Mouse (Mus musculus): Measurements from ENCODE around the gene Gcn1l1.

The Gcn1l1 gene

DNA sequence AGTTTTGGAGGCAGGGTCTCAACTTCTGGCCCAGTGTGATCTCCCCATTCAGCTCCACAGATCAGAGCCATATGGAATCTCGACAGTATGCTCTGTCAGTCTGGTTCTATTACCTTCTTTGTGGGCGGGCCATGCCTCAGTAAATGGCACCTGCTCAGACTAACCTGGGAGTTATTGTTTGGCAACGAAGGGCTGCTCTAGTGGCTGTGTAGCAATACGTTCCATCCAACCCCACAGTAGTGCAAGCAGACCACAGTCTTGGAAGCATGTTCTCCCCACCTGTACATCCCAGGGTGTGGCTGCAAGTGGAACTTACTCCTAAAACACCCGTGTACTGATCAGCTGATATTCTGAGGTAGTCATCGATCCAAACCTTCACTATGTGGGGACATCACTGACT, 91.6 kb downstream of the Gcn1l1 start:
- no peak for DNase-seq (ENCODE audit: low spot score)

DNA sequence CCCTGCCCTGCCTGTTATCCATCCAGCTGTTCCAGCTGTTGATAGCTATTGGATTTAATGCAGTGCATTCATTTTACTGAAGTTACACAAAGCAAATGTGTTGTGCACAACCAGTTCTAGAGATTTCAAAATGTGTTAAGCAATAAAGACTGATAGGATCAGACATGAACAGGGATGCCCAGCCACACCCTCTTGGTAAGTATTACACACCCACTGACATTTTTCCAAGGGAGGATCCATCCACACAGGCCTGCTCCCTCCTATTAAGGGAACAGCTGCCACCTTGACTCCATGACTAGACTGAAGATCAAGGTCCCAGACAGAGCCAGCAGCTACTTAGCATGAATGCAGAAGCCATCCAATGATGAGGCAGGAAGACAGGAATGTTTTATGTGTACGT, 92.2 kb downstream of the Gcn1l1 start:
- no peak for DNase-seq (ENCODE audit: low spot score)

DNA sequence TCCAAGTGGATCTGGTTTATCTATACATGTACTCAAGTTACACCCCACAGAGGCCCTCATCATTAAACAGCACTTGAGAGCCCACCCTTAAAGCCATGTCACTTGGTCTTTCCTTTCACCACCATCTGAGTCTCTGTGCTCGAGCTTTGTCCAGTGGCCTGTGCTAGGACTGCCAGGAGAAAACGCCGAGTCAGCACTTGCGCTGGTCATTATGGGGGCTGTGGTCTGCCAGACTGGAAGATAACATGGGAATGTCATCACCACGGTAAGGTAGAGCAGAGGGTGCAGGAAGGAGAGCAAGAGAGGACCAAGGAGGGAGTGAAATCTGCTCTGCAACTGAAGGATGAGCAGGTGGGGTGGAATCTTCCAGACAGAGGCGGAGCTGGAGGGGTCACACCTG, 93.3 kb downstream of the Gcn1l1 start:
- DNase-seq (ENCODE audit: low spot score), result no peak

GRCm38 (mm10) chr5:115662658-115663057, 97.6 kb downstream of the Gcn1l1 start:
- DNase-seq (ENCODE audit: low spot score), result no peak

DNA sequence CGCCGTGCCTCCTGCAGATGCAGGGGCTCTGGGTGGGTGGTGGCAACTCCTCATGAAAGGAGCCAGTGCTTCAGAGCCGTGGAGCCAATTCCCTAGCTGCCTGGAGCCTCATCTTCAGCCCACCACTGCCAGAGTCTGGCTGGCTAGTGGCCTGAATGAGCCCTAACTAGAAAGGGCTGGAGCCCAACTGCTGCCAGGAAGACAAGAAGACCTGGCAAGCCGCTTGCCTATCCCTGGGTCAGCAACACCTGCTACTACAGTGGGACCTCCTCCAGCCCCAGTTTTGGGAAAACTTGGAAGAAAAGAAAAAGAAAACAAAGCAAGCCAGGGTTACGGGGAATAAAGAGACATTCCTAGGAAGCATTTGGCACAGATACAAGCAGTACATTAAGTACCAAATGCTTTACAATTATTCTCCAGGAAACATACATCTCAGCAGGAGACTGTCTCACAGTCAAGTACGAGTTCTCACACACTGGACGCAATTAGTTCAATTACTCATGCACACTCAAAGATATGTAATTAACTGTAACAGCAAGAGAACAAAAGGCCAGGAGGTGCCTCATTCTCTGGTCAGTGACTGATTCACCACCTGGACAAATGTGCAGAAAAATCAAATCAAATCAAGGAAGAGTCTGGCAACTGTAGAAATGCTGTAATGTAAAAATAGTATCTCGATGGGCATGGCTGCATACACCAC, 101.5 kb downstream of the Gcn1l1 start:
- DNase-seq (ENCODE audit: low spot score), result no peak

- DNase-seq (ENCODE audit: low spot score), result no peak
Measured at GRCm38 (mm10) chr5:115667210-115667609, 102.2 kb downstream of the Gcn1l1 start.

DNA sequence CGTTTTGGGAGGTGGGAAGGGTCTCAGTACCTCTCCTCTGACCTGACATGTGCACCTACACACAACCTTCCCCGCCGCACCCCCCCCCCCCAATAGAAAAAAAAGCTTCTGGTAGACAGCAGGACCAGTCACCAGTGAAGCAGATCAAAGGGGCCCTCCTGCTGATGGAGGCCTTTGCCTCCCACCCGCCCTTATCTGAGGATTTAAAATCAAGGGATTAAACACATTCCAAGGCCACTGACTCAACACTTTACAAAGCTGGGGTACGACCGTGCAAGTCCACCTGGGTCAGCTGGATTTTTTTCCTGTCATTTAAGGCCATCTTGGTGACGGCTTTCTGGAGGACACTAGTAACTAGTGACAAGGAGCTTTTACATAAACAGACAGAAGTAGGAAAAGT, 102.8 kb downstream of the Gcn1l1 start:
- DNase-seq (ENCODE audit: low spot score), result no peak

GRCm38 (mm10) chr5:115668986-115669385, 103.9 kb downstream of the Gcn1l1 start:
- no peak for DNase-seq (ENCODE audit: low spot score)

GRCm38 (mm10) chr5:115669974-115670373, 104.9 kb downstream of the Gcn1l1 start:
- DNase-seq (ENCODE audit: low spot score), result no peak

GRCm38 (mm10) chr5:115670406-115670805, 105.4 kb downstream of the Gcn1l1 start:
- DNase-seq (ENCODE audit: low spot score), result no peak

DNA sequence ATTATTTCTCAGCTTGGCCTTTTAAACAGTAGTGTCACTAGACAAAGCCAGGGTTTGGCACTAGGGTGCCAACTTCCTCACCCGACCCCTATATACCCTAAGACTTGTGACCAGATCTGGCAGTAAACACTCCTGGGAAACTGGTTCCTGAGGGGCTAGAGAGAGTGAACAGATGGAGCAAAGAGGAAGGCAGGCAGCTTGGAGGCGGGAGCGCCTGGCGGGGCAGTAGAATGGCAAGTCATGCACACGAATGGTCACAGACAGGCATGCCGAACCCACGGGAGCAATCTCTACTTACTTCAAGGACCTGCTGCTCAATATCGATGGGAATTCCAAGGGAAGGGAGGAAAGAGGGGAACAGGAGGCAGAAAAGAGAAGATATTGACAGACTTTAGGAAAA, 106.8 kb downstream of the Gcn1l1 start:
- DNase-seq (ENCODE audit: low spot score), result no peak

All from spleen, adult 12 weeks (tissue).